Mouse (Mus musculus) spleen, adult 12 weeks (tissue): Measurements from ENCODE around the gene Gltp.

Experiments
- DNase-seq: peaks from one replicate; pipeline ENCODE4 v3.0.0; 2022; ENCODE audit warnings: low spot score

Gltp gene

DNA sequence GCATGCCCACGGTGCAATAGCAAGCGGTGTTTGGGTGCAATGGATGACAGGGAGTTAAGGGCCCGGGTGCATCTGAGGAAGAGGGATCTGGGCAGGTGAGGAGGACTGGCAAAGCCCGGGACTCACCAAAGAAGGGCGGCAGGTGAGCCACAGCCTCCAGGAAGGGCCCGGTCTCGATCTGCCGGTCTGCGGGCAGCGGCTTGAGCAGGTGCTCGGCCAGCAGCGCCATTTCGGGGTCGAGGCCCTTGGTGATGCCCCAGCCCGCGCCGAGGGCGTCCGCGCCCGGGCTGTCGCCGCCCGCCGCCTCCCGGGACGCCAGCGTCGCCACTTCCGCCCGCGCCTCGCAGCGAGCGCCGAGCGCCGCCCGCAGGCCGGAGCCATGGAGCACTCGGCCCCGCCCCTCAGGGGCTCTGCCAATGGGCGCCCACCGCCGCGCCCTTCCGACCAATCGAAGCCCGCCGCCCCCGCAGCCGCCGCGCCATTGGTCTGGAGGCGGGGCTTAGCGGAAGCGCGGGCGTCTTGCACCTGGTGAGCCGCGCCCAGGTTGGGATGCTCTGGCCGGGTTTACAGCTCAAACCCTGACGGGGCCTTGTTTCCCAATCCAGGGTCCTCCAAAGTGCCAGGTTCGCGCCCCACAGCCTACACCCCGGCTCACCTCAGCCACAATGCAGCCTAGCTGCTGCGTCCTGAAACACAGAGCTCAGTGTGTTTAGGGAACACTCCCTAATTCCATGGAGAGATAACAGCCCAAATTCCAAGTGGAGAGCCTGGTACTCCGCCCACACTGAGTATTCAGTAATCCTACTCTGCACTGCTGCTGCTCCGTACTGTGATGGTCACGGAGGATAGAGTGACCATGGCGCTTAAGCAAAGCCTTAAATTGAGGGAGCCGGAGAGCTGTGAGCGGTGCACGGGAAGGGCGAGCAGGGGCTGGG, at the start of gene Gltp:
Gene Gltp, minus strand, starts transcription at position 352 of the 935 bp plus-strand sequence.
- peak; percentile 94 for DNase-seq

DNA sequence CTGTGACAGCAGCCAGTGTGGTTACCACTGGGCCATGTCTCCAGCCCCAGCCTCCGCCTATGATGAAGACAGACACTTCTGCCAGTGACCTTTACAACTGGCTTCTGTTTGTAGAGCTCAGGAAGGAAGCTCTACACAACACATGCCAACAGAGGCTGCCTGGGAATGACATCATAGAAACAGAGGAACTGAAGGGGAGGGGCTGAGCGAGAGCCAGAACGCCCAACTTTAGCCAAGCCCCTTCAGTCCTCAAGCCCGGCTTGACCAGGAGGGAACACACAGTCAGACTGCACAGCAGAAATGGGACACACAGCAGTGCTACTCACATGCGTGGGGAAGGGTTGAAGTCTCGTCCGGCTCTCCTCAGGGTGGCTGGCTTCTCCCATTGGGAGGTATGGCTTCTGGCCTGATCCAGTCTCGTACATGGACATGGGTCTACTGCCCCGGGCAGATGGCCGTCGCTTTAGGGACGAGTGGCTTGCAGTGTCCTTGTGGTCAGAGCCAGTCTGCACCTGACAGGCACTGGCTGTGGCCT, 48.0 kb upstream of the Gltp start:
- no peak for DNase-seq

DNA sequence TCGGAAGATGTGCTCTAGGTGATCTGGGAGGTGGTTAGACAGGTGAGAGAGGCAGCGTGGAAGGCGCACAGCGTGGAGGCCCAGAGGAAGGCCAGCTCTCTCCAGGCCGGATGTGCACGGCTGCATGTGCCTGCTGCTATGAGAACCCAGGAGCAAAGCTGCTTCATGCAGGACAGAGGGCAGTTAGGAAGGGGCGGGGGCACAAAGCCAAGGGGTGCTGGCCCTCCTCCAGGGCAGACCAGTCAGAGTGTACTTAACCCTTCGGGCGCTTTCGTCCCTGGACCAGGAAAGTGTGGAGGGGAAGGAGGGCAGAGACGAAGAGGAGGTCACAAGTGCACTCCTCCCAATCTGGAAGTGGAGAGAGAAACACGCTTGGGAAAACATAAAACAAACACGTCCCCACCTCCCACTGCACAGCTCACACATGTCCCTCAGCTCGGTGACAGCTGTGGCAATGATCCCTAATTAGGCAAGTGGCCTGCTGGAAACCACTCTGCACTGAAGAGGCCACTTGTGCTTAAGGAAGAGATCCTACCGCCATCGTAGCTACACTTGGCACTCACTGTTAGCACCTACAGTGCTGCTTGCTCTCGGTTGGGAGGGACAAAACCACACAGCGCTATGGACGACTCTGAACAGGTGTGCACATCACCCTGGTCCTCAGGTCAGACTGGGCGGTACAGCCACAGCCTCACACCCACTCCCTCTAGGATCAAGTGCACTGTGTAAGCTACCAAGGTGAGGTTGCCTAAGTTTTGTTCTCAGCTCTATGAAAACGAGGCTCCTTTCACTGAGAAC, 46.5 kb upstream of the Gltp start:
- no peak for DNase-seq

DNA sequence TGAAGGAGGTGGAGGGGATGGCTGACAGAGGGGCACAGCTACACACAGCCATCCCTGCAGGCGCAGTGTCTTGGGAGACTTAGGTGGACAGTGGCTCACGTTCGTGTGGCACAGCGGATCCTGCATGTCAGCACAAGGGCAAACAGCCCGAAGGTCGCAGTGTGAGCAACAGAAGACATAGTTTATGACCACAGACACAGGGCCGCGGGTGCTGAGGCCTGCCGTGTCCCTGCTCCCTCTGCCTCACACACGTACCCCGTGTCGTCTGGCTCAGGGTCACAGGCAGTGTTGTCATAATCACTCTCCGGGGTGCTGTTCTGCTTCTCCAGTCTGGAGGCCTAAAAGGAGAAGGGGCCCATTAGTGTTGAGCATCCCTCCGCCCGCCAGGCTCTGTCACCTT, 42.8 kb upstream of the Gltp start:
- no peak for DNase-seq

DNA sequence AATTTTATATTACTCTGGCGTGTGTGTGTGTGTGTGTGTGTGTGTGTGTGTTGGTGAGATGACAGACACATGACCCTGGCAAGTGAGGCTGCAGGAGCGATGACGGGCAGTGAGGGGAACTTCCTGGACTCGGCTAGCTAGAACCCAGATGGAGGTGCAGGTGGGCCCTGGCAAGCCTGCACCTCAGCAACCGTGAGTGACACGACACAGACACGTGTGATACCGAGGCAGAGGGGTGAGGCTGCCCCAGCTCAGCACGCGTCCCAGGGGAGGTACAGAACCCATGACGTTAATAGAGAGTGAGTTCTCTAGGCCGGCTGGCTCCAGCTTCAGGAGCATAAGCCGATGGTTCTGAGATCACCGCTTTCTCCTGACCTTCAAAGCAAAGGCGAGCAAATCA, 41.2 kb upstream of the Gltp start:
- no peak for DNase-seq

DNA sequence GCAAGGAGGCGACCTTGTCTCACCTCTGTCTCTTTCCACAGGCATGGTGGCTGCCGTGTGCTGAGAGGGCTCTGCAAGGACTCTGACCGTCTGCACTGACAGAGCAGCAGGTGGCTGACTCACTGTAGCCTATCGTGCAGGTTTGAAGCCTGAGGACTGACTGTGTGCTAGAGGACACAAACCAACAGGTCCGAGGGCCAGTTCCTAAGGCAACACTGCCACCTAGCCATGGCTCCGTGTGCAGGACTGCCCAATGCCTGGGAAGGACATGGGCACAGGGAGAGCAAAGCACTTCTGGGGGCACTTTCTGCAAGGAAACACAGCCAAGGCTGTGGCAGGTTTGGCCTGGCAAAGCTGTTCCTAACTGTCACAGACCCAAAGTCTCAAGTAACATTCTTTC, 40.7 kb upstream of the Gltp start:
- no peak for DNase-seq

DNA sequence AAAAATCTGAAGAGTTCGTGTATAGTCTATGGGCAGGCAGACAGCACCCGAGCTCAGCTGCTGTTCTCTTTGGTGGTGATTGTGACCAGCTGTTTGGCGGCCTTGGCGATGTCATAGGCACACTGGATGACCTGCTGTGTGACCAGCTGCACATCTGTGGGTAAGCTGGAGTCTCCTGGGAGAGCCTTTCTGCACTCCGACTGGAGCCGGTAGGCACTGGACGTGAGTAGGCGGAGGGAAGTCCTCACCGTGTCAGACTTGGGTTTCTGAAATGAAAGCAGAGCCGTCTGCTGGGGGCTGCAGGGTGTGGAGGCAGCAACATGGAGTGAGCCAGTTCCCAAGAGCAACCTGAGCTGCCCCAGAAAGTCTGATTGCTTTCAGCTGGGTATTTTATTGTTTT, 39.3 kb upstream of the Gltp start:
- DNase-seq = no peak

DNA sequence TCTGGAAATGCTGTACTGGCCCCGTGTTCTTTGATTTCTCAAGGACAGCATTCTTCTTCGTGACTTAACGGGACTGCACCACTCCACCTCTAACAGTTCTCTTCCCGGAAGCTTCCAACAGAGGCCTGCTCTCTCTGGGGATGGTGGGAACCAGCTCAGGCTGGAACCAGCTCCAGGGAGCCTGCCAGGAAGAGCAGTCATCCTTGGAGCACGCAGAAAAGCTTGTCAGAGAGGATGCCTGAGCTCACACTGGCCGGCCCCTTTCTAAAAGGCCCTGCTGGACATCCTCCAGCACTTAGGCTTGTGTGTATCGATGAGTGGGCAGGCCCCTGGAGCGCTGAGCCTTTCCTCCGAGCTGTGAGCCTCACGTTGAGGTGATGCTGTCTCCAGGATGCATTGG, 37.4 kb upstream of the Gltp start:
- DNase-seq = no peak

DNA sequence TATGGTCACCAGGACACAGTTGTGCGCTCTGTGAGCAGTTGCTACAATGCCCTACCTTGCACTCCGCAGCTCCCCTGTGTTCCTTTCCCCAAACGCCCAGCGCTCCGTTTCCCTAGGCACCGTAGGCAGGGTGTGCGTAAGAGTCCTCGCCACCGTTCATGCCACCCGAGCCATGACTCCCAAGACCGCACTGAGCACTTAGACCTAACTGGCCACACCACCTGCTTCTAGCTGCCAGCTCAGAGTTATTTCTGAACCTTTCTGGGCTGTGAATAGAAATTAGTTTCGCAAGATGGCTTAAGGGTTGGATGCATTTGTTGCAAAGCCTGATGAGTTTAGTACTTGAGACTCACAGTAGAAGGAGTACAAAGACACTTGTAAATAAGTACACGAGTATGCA, 32.1 kb upstream of the Gltp start:
- no peak for DNase-seq

DNA sequence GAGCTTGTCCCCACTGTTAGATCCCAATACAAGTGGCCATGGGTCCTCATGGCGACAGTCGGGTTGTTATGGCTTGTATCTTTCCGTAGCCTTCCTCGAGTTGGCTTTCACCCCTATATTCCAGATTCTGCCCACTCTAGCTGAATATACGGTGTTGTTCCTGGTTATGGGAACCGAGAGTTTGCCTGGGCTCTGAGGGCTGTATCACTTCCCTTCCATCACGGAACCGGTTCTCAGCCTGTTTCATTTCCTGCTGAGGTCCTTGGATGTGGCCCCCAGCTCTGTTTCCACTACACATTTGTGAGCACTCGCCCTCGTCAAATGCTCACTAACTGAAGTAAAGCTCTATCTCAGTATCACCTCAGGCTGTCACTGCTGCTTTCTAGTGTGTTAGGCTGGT, 31.2 kb upstream of the Gltp start:
- no peak for DNase-seq

DNA sequence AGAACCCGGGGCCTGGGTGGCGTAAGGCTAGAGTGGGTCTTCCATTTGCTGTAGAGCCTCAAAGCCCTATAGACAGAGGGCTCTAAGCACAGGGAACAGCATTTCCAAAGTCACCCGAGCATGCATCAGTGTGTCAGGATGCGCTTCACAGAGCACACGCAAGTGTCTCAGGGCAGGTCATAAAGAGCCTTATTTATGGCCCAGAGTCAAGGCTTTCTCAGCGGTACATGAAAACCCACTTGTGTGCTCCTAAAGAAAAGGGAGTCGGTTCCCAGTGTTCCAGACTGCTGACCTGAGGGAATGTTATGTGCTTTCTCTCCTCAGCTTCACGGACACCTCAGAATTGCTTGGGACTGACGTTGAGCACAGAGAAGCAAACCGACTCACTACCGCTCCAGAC, 30.0 kb upstream of the Gltp start:
- no peak for DNase-seq

DNA sequence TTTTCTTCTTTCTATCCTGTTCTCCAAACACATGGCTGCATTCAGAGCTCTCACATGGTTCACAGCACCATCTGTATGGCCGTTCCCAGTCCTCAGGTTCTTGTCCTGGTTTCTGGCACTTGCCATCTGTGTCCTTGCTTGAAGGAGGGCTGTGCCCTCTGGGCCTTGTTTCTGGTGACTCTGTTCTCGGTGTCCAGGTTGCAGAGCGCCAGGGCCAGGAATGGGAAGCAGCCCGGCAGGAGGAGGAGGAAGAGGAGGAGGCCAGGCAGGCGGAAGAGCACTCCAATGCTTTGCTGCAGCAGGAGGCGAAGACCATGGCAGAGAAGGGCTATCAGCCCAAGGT, 29.1 kb upstream of the Gltp start:
- DNase-seq = no peak

DNA sequence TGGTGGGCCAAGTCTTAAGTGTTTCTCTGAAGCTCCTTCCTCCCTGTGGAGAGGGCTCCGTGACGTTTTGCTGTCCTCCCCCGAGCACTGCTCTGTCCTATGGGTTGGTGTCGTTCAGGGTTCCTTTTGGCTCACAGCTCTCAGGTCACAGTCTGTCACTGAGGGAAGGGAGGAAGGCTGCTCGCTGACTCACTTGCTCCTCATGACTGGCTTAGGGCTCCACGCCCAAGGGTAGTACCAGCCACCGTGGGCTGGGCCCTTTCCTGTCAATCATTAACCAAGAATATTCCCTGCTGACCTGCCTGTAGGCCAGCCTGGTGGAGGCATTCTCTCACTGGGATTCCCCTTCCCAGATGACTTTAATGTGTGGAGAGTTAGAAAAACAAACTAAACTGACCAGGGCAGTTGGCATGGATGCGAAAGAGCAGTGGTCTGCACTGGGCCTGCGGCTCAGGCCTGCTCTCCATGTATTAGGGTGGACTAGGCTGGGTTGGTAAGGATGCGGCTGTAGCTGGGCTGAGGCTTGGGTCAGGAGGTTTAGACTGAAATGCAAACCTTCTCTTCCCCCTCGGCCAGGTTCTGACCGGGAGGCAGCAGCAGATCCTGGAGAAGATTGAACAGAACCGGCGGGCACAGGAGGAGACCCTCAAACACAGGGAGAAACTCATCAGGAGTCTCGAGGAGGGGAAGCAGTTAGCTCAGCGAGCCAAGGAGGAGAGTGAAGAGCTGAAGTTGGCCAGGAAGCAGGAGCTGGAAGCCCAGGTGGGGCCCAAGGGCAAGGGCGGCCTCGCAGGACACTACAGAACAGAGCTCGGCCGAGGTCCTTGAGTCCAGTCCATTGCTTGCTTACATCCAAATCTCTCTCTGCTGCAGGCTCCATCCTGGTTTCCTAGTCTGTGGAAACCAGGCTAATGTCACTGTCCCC, 28.5 kb upstream of the Gltp start:
- DNase-seq = no peak

DNA sequence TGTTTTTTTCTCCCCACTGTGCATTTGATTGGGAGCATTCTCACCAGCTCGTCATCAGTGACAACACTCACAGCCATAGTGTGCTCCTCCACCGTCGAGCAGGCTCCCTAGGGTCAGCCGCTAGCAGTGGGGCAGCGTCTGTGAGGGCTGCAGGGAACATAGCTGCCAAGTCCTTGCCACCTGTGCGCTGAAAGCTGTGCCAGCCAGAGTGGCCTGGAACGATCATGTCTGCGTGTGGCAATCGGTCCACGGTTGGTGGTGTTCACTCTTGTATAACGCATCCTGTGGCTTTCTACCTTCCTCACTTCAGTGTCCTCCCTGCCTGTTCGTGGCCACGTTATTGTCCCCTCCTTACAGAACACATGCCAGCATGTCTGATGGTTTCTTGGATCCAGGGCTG, 27.7 kb upstream of the Gltp start:
- no peak for DNase-seq

DNA sequence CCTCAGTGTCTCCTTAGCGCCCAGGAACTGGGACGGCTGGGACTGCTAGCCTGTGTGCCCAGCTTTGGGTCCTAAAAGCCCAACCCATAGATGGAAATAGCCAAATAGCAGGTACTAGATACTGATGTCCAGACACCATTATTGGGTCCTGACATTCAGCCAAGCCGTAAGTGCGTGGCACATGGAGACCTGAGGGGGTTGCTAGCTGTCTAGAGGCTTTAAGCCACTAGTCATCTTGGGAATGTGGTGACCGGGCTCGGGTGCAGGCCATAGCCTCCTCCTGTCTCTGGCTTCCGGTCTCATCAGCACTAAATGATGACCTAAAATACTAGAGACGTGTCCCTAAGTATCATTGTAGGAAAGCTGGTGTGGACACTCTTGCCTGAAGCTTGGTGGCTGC, 27.2 kb upstream of the Gltp start:
- no peak for DNase-seq

DNA sequence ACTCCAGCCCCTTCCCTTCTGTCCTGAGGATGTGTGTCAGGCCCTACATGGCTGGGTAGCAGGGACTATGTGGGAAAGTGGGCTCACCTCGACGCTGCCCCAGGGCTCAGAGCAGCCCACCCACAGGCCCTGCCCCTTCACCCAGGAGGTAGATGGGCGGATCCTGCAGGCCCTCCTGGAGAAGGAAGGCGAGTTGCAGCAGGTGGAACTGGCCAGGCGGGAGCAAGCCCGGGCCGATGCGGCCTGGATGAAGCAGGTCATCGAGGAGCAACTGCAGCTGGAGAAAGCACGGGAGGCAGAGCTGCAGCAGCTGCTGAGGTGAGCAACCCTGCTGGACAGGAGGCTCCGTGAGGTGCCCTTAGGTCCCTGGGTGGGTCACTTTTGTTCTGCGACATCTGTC, 26.5 kb upstream of the Gltp start:
- DNase-seq = no peak

DNA sequence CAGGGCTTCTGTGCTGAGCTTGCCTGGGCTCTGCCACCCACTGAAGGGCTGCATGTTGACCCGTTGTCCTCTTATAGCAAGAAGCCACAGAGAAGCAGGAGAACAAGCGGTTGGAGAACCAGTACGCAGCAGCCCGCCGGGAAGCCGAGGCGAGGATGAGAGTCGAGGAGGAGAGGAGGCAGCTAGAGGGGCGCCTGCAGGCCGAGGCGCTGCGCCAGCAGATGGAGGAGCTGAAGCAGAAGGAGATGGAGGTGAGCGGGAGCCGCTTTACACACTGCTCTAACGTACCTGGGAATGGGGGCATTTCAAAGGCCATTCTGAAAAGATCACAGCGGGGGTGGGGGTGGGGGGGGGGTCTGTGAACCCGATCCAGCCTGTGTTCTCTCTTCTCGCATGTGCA, 23.8 kb upstream of the Gltp start:
- DNase-seq = no peak

DNA sequence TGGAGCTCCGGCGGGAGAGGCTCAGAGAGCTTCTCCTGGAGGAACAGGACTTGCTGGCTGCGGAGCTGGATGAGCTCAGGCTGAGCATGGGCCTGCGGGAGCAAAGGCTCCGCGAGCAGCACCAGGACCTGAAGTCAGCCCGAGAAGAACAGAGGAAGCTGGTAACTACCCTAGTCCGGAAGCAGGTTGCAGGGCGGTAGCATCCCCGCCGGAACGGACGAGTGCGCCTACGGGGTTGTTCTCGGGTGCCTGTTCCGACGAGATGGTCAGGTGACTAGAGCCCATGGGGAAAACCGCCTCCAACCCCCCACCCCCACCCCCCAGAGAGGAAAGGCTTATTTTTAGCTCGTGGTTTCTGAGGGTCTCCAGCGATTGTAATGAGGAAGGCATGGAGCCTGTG, 18.6 kb upstream of the Gltp start:
- DNase-seq = no peak

DNA sequence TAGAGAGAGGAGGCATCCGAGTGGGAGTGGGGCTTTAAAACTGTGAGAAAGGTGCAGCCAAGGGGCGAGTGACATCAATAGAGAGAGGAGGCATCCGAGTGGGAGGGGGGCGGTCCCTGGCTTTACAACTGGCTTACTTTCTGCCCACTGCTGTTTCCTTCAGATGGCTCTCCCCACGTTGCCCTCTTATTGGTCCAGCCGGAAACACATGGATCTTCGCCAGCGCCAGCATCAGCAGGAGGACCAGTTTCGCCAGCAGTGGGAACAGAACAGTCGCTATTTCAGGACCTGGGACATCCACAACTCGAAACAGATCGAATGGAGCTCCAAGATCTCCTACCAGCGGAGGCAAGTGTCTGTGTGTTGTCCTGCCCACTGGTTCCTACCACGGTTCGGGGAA, 17.7 kb upstream of the Gltp start:
- no peak for DNase-seq

DNA sequence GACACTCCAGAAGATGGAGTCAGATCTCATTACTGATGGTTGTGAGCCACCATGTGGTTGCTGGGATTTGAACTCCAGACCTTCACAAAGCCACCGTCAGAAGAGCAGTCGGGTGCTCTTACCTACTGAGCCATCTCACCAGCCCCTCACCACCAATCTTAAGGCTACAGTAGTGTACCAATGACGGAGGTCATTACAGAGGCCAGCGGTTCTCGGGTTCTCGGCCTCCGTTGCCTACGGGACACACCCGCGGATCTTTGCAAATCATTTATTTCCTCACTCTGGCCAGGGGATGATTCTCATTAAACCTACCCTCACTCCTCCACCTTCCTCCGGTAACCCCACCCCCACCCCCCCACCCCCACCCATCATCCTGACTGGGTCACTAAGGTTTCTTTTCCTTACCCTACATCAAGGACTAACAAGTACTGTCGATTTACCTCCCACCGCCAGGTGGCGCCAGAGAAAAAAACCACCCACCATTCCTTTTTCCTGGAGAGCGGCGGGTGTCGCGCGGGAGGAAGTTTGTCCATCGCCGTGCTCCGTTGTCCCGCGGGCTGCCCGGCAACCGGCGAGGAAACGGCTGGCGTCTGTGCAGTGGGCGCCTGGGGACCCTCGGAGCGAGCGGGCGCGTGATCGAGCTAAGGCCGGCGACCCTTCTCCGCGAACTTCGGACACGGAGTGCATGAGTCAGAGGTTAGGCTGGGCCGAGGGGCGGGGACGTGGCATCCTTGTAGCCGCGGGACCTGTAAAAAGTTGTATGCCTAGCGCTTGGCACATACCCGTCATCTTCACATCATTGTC, 16.7 kb upstream of the Gltp start, which contains the start of gene Tchp:
Gene Tchp, plus strand, starts transcription at position 496 of the 804 bp plus-strand sequence.
- peak; percentile 87 for DNase-seq
